9 mouse cellular contexts compared by ENCODE assay signal in the genomic region with DNA sequence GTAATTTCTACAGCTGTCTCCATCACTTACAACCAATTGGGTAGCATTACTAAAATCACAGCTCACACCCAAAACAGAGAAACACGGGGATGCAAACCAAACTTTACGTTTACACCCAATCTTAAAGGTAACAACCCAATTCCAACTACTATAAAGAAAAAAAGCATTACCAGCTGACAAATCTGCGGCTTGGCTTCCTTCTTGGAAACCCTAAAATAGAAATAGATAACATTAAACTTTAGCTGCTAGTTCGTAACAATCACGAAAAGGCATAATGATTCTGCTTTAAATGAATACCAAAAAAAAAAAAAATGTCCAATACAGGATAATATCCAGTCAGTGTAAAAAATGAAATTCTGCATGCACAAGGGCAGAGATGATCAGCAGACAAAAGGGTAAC. TPM values are rescaled to one million over a fixed set of nuclear protein-coding genes. Genes with fewer than 3 reads are reported as not detected.
DNase-seq lines count a peak whose midpoint lies in the region; ATAC-seq and TF ChIP-seq lines count a peak whose summit lies in the region.
"Had no signal": no experiment of that assay in that cellular context is flagged by ENCODE, and none has a peak within 500 bp of the region (broad histone marks: within the 10 kb centered on the region; RNA-seq: fewer than 3 reads in every experiment).

No protein-coding gene starts in this region.

- peak overlapping the region; percentile 92 for H3K9ac ChIP-seq in kidney, embryonic 16.5 days (replicated peaks; ENCODE audit: low read length)
- H3K9ac ChIP-seq in hindbrain, postnatal 0 days (replicated peaks; ENCODE audit: low read length): peak overlapping the region; percentile 76
- peak overlapping the region; percentile 66 for H3K9ac ChIP-seq in midbrain, embryonic 16.5 days (ENCODE audit: low read depth, low read length)

- no peaks in the 10 kb centered on the region for H3K27me3 ChIP-seq in kidney, embryonic 16.5 days (ENCODE audit: insufficient read depth, low read length)
- H3K27me3 ChIP-seq in hindbrain, postnatal 0 days (ENCODE audit: insufficient read depth, low read length): no peaks in the 10 kb centered on the region
- H3K27me3 ChIP-seq in midbrain, embryonic 16.5 days (ENCODE audit: control insufficient read depth, insufficient read depth, low read depth, low read length): no peaks in the 10 kb centered on the region

- no peak for ATAC-seq in kidney, embryonic 16.5 days (ENCODE audit: low FRiP score, low TSS enrichment)
- no peak for ATAC-seq in hindbrain, postnatal 0 days
- ATAC-seq in midbrain, embryonic 16.5 days: no peak

- H3K9me3 ChIP-seq in kidney, embryonic 16.5 days (ENCODE audit: low read length): no peaks in the 10 kb centered on the region
- no peaks in the 10 kb centered on the region for H3K9me3 ChIP-seq in hindbrain, postnatal 0 days (ENCODE audit: low read length)
- H3K9me3 ChIP-seq in midbrain, embryonic 16.5 days (replicated peaks; ENCODE audit: control insufficient read depth, low read length, poor library complexity, severe bottlenecking): no peaks in the 10 kb centered on the region

- no peak overlapping the region for H3K27ac ChIP-seq in kidney, embryonic 16.5 days (ENCODE audit: low read length)
- H3K27ac ChIP-seq in cortical plate, adult 2 months (ENCODE audit: insufficient read depth, low read length): no peak overlapping the region
- no peak overlapping the region; the same call in 1 of the 2 replicates for H3K27ac ChIP-seq in hindbrain, postnatal 0 days
- no peak overlapping the region for H3K27ac ChIP-seq in midbrain, embryonic 16.5 days (ENCODE audit: low read length)

- 26% methylated on average over 5 of the region's 5 CpGs for WGBS in kidney, embryonic 16.5 days
- 25% methylated on average over 5 of the region's 5 CpGs for WGBS in hindbrain, postnatal 0 days
- 25% methylated on average over 5 of the region's 5 CpGs for WGBS in midbrain, embryonic 16.5 days

- peak overlapping the region; percentile 69 for H3K4me2 ChIP-seq in kidney, embryonic 16.5 days (replicated peaks; ENCODE audit: low read depth, low read length)
- H3K4me2 ChIP-seq in hindbrain, postnatal 0 days (ENCODE audit: low read depth, low read length): peak overlapping the region; percentile 68
- peak overlapping the region; percentile 70 for H3K4me2 ChIP-seq in midbrain, embryonic 16.5 days (ENCODE audit: low read length)

- no peak for DNase-seq in kidney, adult 11 months
- DNase-seq in hindbrain, postnatal 0 days (ENCODE audit: low spot score): no peak
- no peak for DNase-seq in adrenal gland, postnatal 14 days
- DNase-seq in cerebellum, adult 11-12 months: no peak
- no peak for DNase-seq in left cerebral cortex, postnatal 10 days (ENCODE audit: extremely low spot score in 1 of 2, low spot score in 2 of 2)
- DNase-seq: retina, postnatal 1 day had no signal

- intact Hi-C loops in left cerebral cortex, postnatal 10 days (cut with DNase I): loop anchor here (5.0 to 10.0 kb wide), 2 partner anchors 127 to 345 kb away; no protein-coding TSS in a partner anchor

- peaks cover 6% of the 10 kb centered on the region for H3K4me1 ChIP-seq in kidney, embryonic 16.5 days (ENCODE audit: insufficient read depth, low read length)
- no peaks in the 10 kb centered on the region for H3K4me1 ChIP-seq in cortical plate, adult 2 months (ENCODE audit: control insufficient read depth, insufficient read depth, low read length)
- H3K4me1 ChIP-seq in hindbrain, postnatal 0 days (ENCODE audit: insufficient read depth, low read length): peaks cover 5% of the 10 kb centered on the region; the same call in 1 of the 2 replicates
- H3K4me1 ChIP-seq in midbrain, embryonic 16.5 days (ENCODE audit: control insufficient read depth, insufficient read depth, low read length): peaks cover 14% of the 10 kb centered on the region

- peaks cover 17% of the 10 kb centered on the region for H3K36me3 ChIP-seq in kidney, embryonic 16.5 days (ENCODE audit: insufficient read depth, low read length)
- no peaks in the 10 kb centered on the region for H3K36me3 ChIP-seq in hindbrain, postnatal 0 days (ENCODE audit: insufficient read depth, low read length)
- peaks cover 4% of the 10 kb centered on the region; the same call in 1 of the 2 replicates for H3K36me3 ChIP-seq in midbrain, embryonic 16.5 days (ENCODE audit: control insufficient read depth, insufficient read depth, low read length)

- H3K4me3 ChIP-seq in kidney, embryonic 16.5 days (ENCODE audit: low read length): peak overlapping the region; percentile 100
- H3K4me3 ChIP-seq in cortical plate, adult 2 months (ENCODE audit: insufficient read depth, low read length): peak overlapping the region; percentile 49
- peak overlapping the region; percentile 79 for H3K4me3 ChIP-seq in hindbrain, postnatal 0 days (ENCODE audit: low read length)
- H3K4me3 ChIP-seq in midbrain, embryonic 16.5 days (ENCODE audit: low read depth, low read length): peak overlapping the region; percentile 67

- no peak for TF ChIP-seq CTCF in cortical plate, adult 2 months (IDR thresholded peaks at IDR 0.05; ENCODE audit: extremely low read depth, insufficient read depth, low read length)
- TF ChIP-seq CTCF in hindbrain, postnatal 0 days (IDR thresholded peaks at IDR 0.05; ENCODE audit: low read depth): no peak

- TF ChIP-seq POLR2A in cortical plate, adult 2 months (IDR thresholded peaks at IDR 0.05; ENCODE audit: extremely low read depth, insufficient read depth, low read length): no peak

RNA-seq across cellular contexts. Expression of gene Diexf, which starts 0.8 kb away (rescaled TPM):
- polyA plus RNA-seq in kidney, embryonic 16.5 days (2015; fragmentation: Nextera tagmentation; extraction: Ambion mirVana): 10.0 and 10.3 TPM in 2 replicates
- polyA plus RNA-seq in cortical plate, adult 2 months (2012; rRNA removed): 22.1 and 22.7 TPM in 2 replicates
- 8.6 and 9.8 TPM in 2 replicates for total RNA-seq in hindbrain, postnatal 0 days (2014; rRNA removed)
- 3.5 and 4.9 TPM in 2 replicates for polyA plus RNA-seq in hindbrain, postnatal 0 days (2015; fragmentation: Nextera tagmentation; extraction: Ambion mirVana)
- 8.9 and 9.7 TPM in 2 replicates for polyA plus RNA-seq in midbrain, embryonic 16.5 days (2015; fragmentation: Nextera tagmentation; extraction: Ambion mirVana)
- 18.9 and 19.5 TPM in 2 replicates for total RNA-seq in adrenal gland, postnatal 14 days (2021)
- total RNA-seq in left cerebral cortex, postnatal 10 days (2021): 10 to 100 TPM; 15.0 to 17.8 TPM

RNA-seq across cellular contexts. Expression of gene Irf6, which starts 23.6 kb away (rescaled TPM):
- polyA plus RNA-seq in kidney, embryonic 16.5 days (2015; fragmentation: Nextera tagmentation; extraction: Ambion mirVana): 18.2 and 18.6 TPM in 2 replicates
- 0.71 and 0.83 TPM in 2 replicates for polyA plus RNA-seq in cortical plate, adult 2 months (2012; rRNA removed)
- 0.47 and 0.78 TPM in 2 replicates for total RNA-seq in hindbrain, postnatal 0 days (2014; rRNA removed)
- 0.44 and 0.66 TPM in 2 replicates for polyA plus RNA-seq in hindbrain, postnatal 0 days (2015; fragmentation: Nextera tagmentation; extraction: Ambion mirVana)
- polyA plus RNA-seq in midbrain, embryonic 16.5 days (2015; fragmentation: Nextera tagmentation; extraction: Ambion mirVana): 0.66 and 0.67 TPM in 2 replicates
- 1.1 and 2.9 TPM in 2 replicates for total RNA-seq in adrenal gland, postnatal 14 days (2021)
- 1 to 10 TPM; 1.8 to 2.8 TPM for total RNA-seq in left cerebral cortex, postnatal 10 days (2021)

RNA-seq across cellular contexts. Expression of gene A130010J15Rik, which starts 38.5 kb away (rescaled TPM):
- 16.1 and 17.1 TPM in 2 replicates for polyA plus RNA-seq in kidney, embryonic 16.5 days (2015; fragmentation: Nextera tagmentation; extraction: Ambion mirVana)
- 3.7 and 4.0 TPM in 2 replicates for polyA plus RNA-seq in cortical plate, adult 2 months (2012; rRNA removed)
- 11.2 and 14.8 TPM in 2 replicates for total RNA-seq in hindbrain, postnatal 0 days (2014; rRNA removed)
- polyA plus RNA-seq in hindbrain, postnatal 0 days (2015; fragmentation: Nextera tagmentation; extraction: Ambion mirVana): 8.7 and 8.9 TPM in 2 replicates
- 12.6 and 12.9 TPM in 2 replicates for polyA plus RNA-seq in midbrain, embryonic 16.5 days (2015; fragmentation: Nextera tagmentation; extraction: Ambion mirVana)
- total RNA-seq in adrenal gland, postnatal 14 days (2021): 2.8 and 5.4 TPM in 2 replicates
- total RNA-seq in left cerebral cortex, postnatal 10 days (2021): 1 to 10 TPM; 4.6 to 5.4 TPM

Comparison
In these comparisons a context has a peak if more than half of its experiments do, and no peak if none do; other contexts are left out.
1. H3K4me3 ChIP-seq: peak in every context shown above with its lines; median percentile 100 in kidney, embryonic 16.5 days; 79 in hindbrain, postnatal 0 days; 67 in midbrain, embryonic 16.5 days; 49 in cortical plate, adult 2 months.
2. RNA of gene Irf6, which starts 23.6 kb away (polyA plus RNA-seq): 18.2 to 18.6 TPM in kidney, embryonic 16.5 days; 0.71 to 0.83 TPM in cortical plate, adult 2 months, 0.66 to 0.67 TPM in midbrain, embryonic 16.5 days and 0.44 to 0.66 TPM in hindbrain, postnatal 0 days; every median in the first group is over 10 times any median in the second.
3. Peak in every context shown above with its lines, with median percentiles within 50 percentile points of each other: H3K4me2 ChIP-seq and H3K9ac ChIP-seq.